Mouse (Mus musculus): Measurements from ENCODE around the gene Stk4.

DNA sequence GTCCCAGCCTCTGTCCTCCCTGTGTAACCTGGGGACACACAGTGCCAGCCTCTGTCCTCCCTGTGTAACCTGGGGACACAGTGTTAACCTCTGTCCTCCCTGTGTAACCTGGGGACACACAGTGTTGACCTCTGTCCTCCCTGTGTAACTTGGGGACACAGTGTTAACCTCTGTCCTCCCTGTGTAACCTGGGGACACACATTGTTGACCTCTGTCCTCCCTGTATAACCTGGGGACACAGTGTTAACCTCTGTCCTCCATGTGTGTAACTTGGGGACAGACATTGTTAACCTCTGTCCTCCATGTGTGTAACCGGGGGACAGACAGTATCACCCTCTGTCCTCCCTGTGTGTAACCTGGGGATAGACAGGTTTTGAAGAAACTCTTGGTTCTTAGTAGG is 61.5 kb downstream of the Stk4 start:
- TF ChIP-seq CTCF (IDR thresholded peaks at IDR 0.05; ENCODE audit: low read depth, low read length) (no peak), POLR2A (IDR thresholded peaks at IDR 0.05; ENCODE audit: borderline replicate concordance, low read depth, low read length) (no peak)
